Mouse (Mus musculus) liver, embryonic 12.5 days (tissue): ENCODE data around the gene Zp2. TPM values are rescaled to one million over a fixed set of nuclear protein-coding genes. Genes with fewer than 3 reads are reported as not detected.

ENCODE experiments used
- ATAC-seq: fragments of 200-750 bp; cut with Nextera tagmentation; 2 replicates; pipeline ENCODE4 v1.8.0; 2017; ENCODE audit warnings: moderate number of reproducible peaks, mild to moderate bottlenecking, moderate library complexity
- H3K27ac ChIP-seq: fragments of 300-500 bp; sonication (generic); 2 replicates; pipeline ENCODE4 v1.5.1; 2016; ENCODE audit warnings: mild to moderate bottlenecking
- H3K27me3 ChIP-seq: fragments of 300-500 bp; sonication (generic); replicated peaks from 2 replicates; pipeline ENCODE4 v1.6.1; 2016; ENCODE audit warnings: mild to moderate bottlenecking, moderate library complexity
- H3K36me3 ChIP-seq: fragments of 300-500 bp; sonication (generic); 2 replicates; pipeline ENCODE4 v1.6.1; 2016; ENCODE audit warnings: mild to moderate bottlenecking, moderate library complexity
- H3K4me1 ChIP-seq: fragments of 300-500 bp; sonication (generic); 2 replicates; pipeline ENCODE4 v1.6.1; 2016
- H3K4me2 ChIP-seq: fragments of 300-500 bp; sonication (generic); 2 replicates; pipeline ENCODE4 v1.6.1; 2016; ENCODE audit warnings: mild to moderate bottlenecking, moderate library complexity
- H3K4me3 ChIP-seq: fragments of 300-500 bp; sonication (generic); 2 replicates; pipeline ENCODE4 v1.5.1; 2016; ENCODE audit warnings: mild to moderate bottlenecking, moderate library complexity
- H3K9ac ChIP-seq: fragments of 300-500 bp; sonication (generic); 2 replicates; pipeline ENCODE4 v1.6.1; 2016; ENCODE audit warnings: mild to moderate bottlenecking, moderate library complexity
- H3K9me3 ChIP-seq: fragments of 300-500 bp; sonication (generic); replicated peaks from 2 replicates; pipeline ENCODE4 v1.6.1; 2016; ENCODE audit warnings: mild to moderate bottlenecking, moderate library complexity
- WGBS: fragments of 180-500 bp; shearing (Covaris S2); methylation state at CpG from one replicate; pipeline ENCODE4 v1.1.7; 2016; ENCODE audit not compliant: insufficient replicate concordance; 5-methylcytosine and 5-hydroxymethylcytosine counted together
- polyA plus RNA-seq: library from polyadenylated mRNA; unstranded; fragments of >200 nt; fragmentation: Nextera tagmentation; extraction: Ambion mirVana; gene quantifications from 2 replicates; pipeline ENCODE4 v1.2.1, GENCODE M21; 2016

Gene Zp2
- polyA plus RNA-seq, 1 experiment from 2014 or later, result not detected

GRCm38 (mm10) chr7:120174723-120175504 is 29.8 kb upstream of the Zp2 start:
- 0 out of 2 replicates have a peak, but pooled peaks have one; percentile 34 for ATAC-seq
- H3K27me3 ChIP-seq, result no peaks in the 10 kb centered on the region
- H3K4me2 ChIP-seq, result peak overlapping the region; percentile 43
- no peaks in the 10 kb centered on the region for H3K36me3 ChIP-seq
- no peaks in the 10 kb centered on the region for H3K9me3 ChIP-seq
- no peak overlapping the region for H3K27ac ChIP-seq
- H3K4me3 ChIP-seq, result peak overlapping the region; percentile 24
- H3K9ac ChIP-seq, result no peak overlapping the region
- no peaks in the 10 kb centered on the region for H3K4me1 ChIP-seq
- 54% methylated on average over 11 of the region's 11 CpGs for WGBS

- Histone ChIP-seq H3K4me2 (peak within 1 kb of the TSS; percentile 43), H3K36me3 (no peaks in the 10 kb centered on the region), H3K4me1 (no peaks in the 10 kb centered on the region), H3K9ac (no peak within 1 kb of the TSS), H3K27ac (no peak within 1 kb of the TSS), H3K9me3 (no peaks in the 10 kb centered on the region), H3K4me3 (peak within 1 kb of the TSS; percentile 24), H3K27me3 (no peaks in the 10 kb centered on the region)
- 62% methylated on average over 10 of the region's 10 CpGs for WGBS
- peak; percentile 66 for ATAC-seq
These were observed 28.6 kb upstream of the Zp2 start, which contains the start of gene Anks4b for GRCm38 (mm10) chr7:120173603-120174244. Gene Anks4b, plus strand, starts transcription at chr7:120173858.

- Histone ChIP-seq H3K4me2 (no peak overlapping the region), H3K9ac (no peak overlapping the region), H3K27ac (no peak overlapping the region), H3K27me3 (no peaks in the 10 kb centered on the region), H3K4me3 (no peak overlapping the region), H3K9me3 (no peaks in the 10 kb centered on the region), H3K4me1 (no peaks in the 10 kb centered on the region), H3K36me3 (no peaks in the 10 kb centered on the region)
- WGBS, result 61% methylated on average over 1 of the region's 1 CpGs
- no peak for ATAC-seq
These were observed 27.2 kb upstream of the Zp2 start for GRCm38 (mm10) chr7:120172188-120172700.

DNA sequence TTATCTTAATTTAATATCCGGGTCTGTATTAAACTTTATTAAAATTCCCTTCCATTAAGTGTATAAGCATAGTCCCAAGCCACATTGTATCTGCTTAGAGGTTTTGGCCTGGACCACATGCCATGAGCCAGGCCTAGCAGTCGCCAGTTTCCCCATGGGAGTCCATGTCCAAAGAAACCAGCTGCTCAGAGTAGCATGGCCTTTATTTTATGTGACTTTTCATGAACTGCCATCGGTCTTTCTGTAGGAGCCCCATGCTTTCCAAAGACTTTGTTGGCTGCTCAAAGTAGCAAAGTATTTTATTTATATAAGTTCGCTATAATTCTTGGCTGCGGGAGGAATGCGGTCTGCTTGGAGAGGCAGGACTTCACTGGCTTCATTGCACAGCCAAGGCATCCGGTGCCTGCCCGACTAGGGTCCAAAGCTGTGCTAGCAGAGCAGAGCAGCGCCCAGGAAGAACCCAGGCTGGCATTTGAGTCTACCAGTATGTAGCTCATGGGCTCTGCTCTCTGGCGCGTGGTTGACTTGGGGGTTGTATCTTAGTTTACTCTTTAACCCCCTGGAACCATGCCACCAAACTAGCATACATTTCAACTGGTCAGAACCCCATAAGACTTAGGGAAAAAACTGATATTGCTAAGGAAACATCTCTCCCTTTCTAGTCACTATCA is 18.6 kb upstream of the Zp2 start:
- ATAC-seq, result no peak
- no peaks in the 10 kb centered on the region for H3K36me3 ChIP-seq
- H3K9me3 ChIP-seq, result no peaks in the 10 kb centered on the region
- H3K27me3 ChIP-seq, result no peaks in the 10 kb centered on the region
- H3K9ac ChIP-seq, result no peak overlapping the region
- no peak overlapping the region for H3K4me2 ChIP-seq
- H3K27ac ChIP-seq, result no peak overlapping the region
- 76% methylated on average over 11 of the region's 11 CpGs for WGBS
- H3K4me1 ChIP-seq, result no peaks in the 10 kb centered on the region
- no peak overlapping the region for H3K4me3 ChIP-seq

DNA sequence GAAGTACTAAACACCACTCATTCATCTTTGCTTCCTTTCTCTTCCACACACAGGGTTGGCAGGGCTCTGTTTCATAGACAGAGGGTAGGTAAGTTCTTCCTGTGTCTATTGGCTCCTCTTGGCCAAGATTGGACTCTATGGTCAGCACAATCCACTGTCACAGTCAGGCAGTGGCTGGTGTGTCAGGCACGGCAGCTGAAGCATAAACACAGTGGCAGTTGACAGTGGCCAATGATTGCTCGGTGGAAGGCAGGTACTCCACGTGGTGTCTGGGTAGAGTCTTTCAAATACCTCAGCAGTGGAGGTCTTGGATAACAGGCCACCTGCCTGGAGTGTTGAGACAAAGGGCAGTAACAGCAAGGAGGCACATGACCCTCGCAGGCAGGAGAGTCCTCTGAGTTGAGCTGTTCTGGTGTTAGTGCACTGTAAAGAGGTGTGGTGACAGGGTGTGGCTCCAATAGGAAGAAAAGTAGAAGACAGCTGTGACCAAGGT is 13.1 kb upstream of the Zp2 start:
- no peak overlapping the region for H3K27ac ChIP-seq
- ATAC-seq, result no peak
- H3K36me3 ChIP-seq, result no peaks in the 10 kb centered on the region
- no peaks in the 10 kb centered on the region for H3K27me3 ChIP-seq
- no peaks in the 10 kb centered on the region for H3K4me1 ChIP-seq
- no peaks in the 10 kb centered on the region for H3K9me3 ChIP-seq
- H3K4me3 ChIP-seq, result no peak overlapping the region
- H3K4me2 ChIP-seq, result no peak overlapping the region
- H3K9ac ChIP-seq, result no peak overlapping the region
- 35% methylated on average over 4 of the region's 4 CpGs for WGBS

- Histone ChIP-seq H3K9me3 (no peaks in the 10 kb centered on the region), H3K9ac (no peak overlapping the region), H3K4me3 (no peak overlapping the region), H3K4me2 (no peak overlapping the region), H3K36me3 (no peaks in the 10 kb centered on the region), H3K27me3 (no peaks in the 10 kb centered on the region), H3K27ac (no peak overlapping the region), H3K4me1 (no peaks in the 10 kb centered on the region)
- ATAC-seq, result no peak
- WGBS, result 52% methylated on average over 5 of the region's 5 CpGs
These were observed 12.5 kb upstream of the Zp2 start for GRCm38 (mm10) chr7:120157575-120158061.

DNA sequence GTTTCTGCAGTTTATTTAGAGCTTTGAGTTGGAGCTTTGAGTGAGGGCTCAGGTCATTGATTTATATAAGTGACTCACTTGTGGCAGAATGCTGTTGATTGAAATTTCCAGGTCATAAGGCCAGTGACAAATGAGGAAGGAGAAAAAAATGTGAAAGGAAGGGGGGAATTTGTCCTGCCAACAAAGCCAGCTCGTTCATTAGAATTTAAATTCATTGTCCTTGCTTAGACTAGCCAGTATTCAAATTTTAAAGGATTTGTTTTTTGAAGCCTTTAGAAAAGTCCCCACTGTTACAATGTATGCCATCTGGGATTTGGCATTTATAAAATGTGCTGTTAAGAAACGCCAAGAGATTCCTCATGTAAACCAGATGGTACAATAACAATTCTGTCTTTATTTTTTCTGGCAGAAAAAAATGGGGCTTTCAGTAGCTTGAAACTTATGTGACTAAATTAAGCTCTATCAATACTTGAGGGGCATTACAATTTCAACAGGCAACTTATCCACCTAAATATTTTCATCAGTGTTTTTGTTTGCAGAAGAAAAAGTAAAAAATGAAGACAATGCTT is 11.8 kb upstream of the Zp2 start:
- Histone ChIP-seq H3K4me3 (no peak overlapping the region), H3K4me1 (no peaks in the 10 kb centered on the region), H3K4me2 (no peak overlapping the region), H3K36me3 (no peaks in the 10 kb centered on the region), H3K27me3 (no peaks in the 10 kb centered on the region), H3K9ac (no peak overlapping the region), H3K27ac (no peak overlapping the region), H3K9me3 (no peaks in the 10 kb centered on the region)
- no peak for ATAC-seq
- WGBS, result 40% methylated on average over 2 of the region's 2 CpGs

- Histone ChIP-seq H3K36me3 (no peaks in the 10 kb centered on the region), H3K4me3 (no peak overlapping the region), H3K4me2 (no peak overlapping the region), H3K9ac (no peak overlapping the region), H3K27me3 (no peaks in the 10 kb centered on the region), H3K9me3 (no peaks in the 10 kb centered on the region), H3K4me1 (no peaks in the 10 kb centered on the region), H3K27ac (no peak overlapping the region)
- WGBS, result 70% methylated on average over 2 of the region's 2 CpGs
- ATAC-seq, result no peak
These were observed 5.8 kb upstream of the Zp2 start for GRCm38 (mm10) chr7:120150898-120151297.

- H3K4me1 ChIP-seq, result no peaks in the 10 kb centered on the region
- no peak for ATAC-seq
- WGBS, result 42% methylated on average over 3 of the region's 3 CpGs
- no peak overlapping the region for H3K9ac ChIP-seq
- no peaks in the 10 kb centered on the region for H3K27me3 ChIP-seq
- H3K4me3 ChIP-seq, result no peak overlapping the region
- H3K36me3 ChIP-seq, result no peaks in the 10 kb centered on the region
- H3K27ac ChIP-seq, result no peak overlapping the region
- H3K4me2 ChIP-seq, result no peak overlapping the region
- no peaks in the 10 kb centered on the region for H3K9me3 ChIP-seq
These were observed 5.2 kb upstream of the Zp2 start for GRCm38 (mm10) chr7:120150257-120150656.

DNA sequence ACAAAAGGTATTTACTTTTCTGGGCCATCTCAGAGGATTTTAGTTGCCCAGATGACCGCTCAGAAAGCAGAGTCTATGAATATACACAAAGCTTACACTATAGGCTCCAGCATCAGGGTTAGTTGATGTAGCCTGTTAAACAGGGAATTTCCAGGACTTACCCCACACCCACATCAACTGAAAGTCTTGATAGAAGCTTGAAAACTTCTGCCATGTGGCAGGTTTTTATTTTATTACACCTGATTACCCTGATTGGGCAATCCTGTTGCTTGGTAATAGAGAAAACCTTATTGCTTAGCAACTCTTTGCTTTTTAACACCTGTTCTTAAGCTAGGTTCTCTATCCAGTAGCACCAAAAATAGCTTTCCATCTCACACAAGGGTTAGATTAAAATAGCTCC is 2.3 kb downstream of the Zp2 start:
- Histone ChIP-seq H3K4me1 (no peaks in the 10 kb centered on the region), H3K27me3 (no peaks in the 10 kb centered on the region), H3K9ac (no peak overlapping the region), H3K4me3 (no peak overlapping the region), H3K9me3 (no peaks in the 10 kb centered on the region), H3K27ac (no peak overlapping the region), H3K4me2 (no peak overlapping the region), H3K36me3 (no peaks in the 10 kb centered on the region)
- 42% methylated on average over 1 of the region's 1 CpGs for WGBS
- ATAC-seq, result no peak

DNA sequence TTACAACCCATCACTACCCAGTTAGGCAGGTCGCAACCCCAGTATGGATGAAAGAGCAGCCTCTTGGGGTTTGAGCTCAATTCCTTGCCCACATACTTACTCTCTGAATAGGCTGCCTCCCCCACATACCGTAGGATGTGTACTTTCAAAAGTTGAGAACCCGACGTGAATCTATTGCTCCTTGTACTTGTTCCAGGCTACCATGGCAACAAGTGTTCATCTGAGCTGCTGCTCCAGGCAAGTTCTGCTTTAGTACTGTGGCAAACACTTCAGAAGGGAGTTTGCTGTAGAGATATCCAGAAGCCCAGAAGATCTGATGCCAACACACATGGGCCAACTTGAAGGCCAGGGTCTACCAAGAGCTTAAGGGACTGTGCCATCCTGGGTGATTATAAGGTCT is 16.1 kb downstream of the Zp2 start:
- 71% methylated on average over 4 of the region's 4 CpGs for WGBS
- H3K9me3 ChIP-seq, result no peaks in the 10 kb centered on the region
- no peaks in the 10 kb centered on the region for H3K4me1 ChIP-seq
- no peak overlapping the region for H3K4me2 ChIP-seq
- no peak overlapping the region for H3K9ac ChIP-seq
- no peak overlapping the region for H3K27ac ChIP-seq
- no peaks in the 10 kb centered on the region for H3K27me3 ChIP-seq
- no peaks in the 10 kb centered on the region for H3K36me3 ChIP-seq
- ATAC-seq, result no peak
- H3K4me3 ChIP-seq, result no peak overlapping the region
